ENCODE assay signal across 11 mouse cellular contexts in the genomic region with DNA sequence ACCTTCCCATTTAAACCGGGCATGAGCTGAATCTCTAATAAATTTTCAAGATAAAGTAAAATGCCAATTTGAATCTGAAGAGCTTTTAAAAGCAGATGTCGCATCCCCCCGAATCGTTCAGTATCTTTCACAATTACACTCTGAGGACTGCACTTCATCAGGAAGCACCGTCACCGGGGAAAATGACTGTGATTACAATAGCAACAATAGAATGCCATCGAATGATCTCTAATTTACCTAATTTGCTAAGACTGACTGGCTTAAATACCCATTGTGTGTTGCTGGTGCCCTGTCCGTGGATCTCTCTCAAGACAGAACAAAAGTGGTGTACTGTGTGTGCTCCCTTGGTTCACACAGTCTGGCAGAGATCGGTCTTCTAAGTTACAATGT.
DNase-seq lines count a peak whose midpoint lies in the region; ATAC-seq lines count a peak whose summit lies in the region.
"Had no signal": no experiment of that assay in that cellular context is flagged by ENCODE, and none has a peak within 500 bp of the region (broad histone marks: within the 10 kb centered on the region; RNA-seq: fewer than 3 reads in every experiment).

No protein-coding gene starts in this region.

- intact Hi-C loops in left cerebral cortex, postnatal 25 days (cut with DNase I): loop anchor here (10.0 kb wide), 1 partner anchor 819 kb away; no protein-coding TSS in a partner anchor

- H3K4me2 ChIP-seq in forebrain, embryonic 15.5 days (replicated peaks): peak overlapping the region; percentile 47

- ATAC-seq in forebrain, embryonic 15.5 days (replicated peaks): peak; percentile 76
- no peak for ATAC-seq in megakaryocyte, adult 5-6 weeks (ENCODE audit: poor library complexity, severe bottlenecking)

- no peaks in the 10 kb centered on the region for H3K27me3 ChIP-seq in forebrain, embryonic 15.5 days
- H3K27me3 ChIP-seq: limb, embryonic 13.5 days had no signal

- peaks cover 40% of the 10 kb centered on the region for H3K4me1 ChIP-seq in forebrain, embryonic 15.5 days

- no peaks in the 10 kb centered on the region for H3K36me3 ChIP-seq in forebrain, embryonic 15.5 days
- H3K36me3 ChIP-seq: limb, embryonic 13.5 days had no signal

- peak overlapping the region; percentile 29 for H3K9ac ChIP-seq in forebrain, embryonic 15.5 days (replicated peaks)
- H3K9ac ChIP-seq: limb, embryonic 13.5 days had no signal

- H3K9me3 ChIP-seq in forebrain, embryonic 15.5 days: no peaks in the 10 kb centered on the region
- H3K9me3 ChIP-seq: limb, embryonic 13.5 days had no signal

- peak overlapping the region; percentile 92 for H3K27ac ChIP-seq in forebrain, embryonic 15.5 days (replicated peaks)
- H3K27ac ChIP-seq: limb, embryonic 13.5 days had no signal

- H3K4me3 ChIP-seq in forebrain, embryonic 15.5 days: peak overlapping the region; percentile 33

- 4% methylated on average over 9 of the region's 9 CpGs for WGBS in forebrain, embryonic 15.5 days

- DNase-seq in right cerebral cortex, adult 2 months (ENCODE audit: low spot score in 2 of 2): peak; percentile 23 to 46
- no peak for DNase-seq in right cerebral cortex, postnatal 14 days
- DNase-seq in left cerebral cortex, postnatal 25 days (ENCODE audit: low spot score in 2 of 2): peak; percentile 40 to 43
- DNase-seq in right cerebral cortex, postnatal 4 days: peak; percentile 17
- no peak for DNase-seq in thymus, postnatal 25 days
- no peak for DNase-seq in spleen, postnatal 36 days (ENCODE audit: low spot score in 2 of 2)
- DNase-seq: heart, postnatal 4 days; spleen, adult 18-20 months had no signal

Comparison
In these comparisons a context has a peak if more than half of its experiments do, and no peak if none do; other contexts are left out.
1. DNase-seq: peak in right cerebral cortex, adult 2 months (2 of 2), left cerebral cortex, postnatal 25 days (2 of 2) and right cerebral cortex, postnatal 4 days (single experiment); none in right cerebral cortex, postnatal 14 days (single experiment), thymus, postnatal 25 days (single experiment) and spleen, postnatal 36 days (0 of 2).